Mouse (Mus musculus) frontal cortex, postnatal 36 days (tissue): Measurements from ENCODE around the gene Shkbp1.
A peak's percentile ranks its signal among the peaks of the same experiment; 100 is the strongest.

ENCODE experiments used
- DNase-seq, 2 experiments: peaks; one replicate each; pipeline ENCODE4 v3.0.0; 2022; ENCODE audit warnings: low spot score in 2 of 2

The Shkbp1 gene

DNA sequence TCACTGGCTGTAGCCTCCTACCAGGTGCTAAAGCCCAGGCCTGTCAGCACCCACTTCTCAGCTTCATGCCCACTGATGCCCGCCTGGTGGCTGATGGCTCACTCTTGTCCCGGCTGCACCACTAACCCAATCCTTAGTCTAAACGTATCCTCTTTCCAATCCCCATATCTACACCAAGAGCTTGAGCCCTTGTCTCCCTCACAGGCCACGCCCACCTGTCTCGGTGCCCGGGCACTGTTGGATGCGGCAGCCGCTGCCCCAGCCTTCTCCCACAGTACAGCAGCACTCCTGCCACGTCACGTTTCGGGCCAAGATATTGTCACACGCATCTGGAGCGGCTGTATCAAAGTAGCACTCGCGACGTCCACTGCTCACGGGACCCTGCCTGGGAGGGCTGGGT, 45.5 kb downstream of the Shkbp1 start:
- DNase-seq, result no peak

DNA sequence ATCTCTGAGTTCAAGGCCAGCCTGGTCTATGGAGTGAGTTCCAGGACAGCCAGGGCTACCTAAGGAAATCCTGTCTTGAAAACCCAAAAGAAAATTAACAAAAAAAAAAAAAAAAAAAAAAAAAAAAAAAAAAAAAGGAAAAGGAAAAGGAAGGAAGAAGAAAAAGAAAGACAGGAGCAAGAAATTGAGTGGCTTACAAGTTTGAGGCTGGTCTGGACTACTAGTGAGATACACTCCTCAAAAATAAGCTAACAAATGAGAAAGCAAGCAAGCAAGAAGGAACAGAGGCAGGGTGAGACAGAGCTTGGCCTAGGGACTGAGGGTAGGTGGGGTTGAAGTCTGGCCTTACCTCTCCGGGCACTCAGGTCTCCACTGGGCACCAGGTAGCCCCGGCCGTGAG, 46.0 kb downstream of the Shkbp1 start:
- DNase-seq, result no peak

DNA sequence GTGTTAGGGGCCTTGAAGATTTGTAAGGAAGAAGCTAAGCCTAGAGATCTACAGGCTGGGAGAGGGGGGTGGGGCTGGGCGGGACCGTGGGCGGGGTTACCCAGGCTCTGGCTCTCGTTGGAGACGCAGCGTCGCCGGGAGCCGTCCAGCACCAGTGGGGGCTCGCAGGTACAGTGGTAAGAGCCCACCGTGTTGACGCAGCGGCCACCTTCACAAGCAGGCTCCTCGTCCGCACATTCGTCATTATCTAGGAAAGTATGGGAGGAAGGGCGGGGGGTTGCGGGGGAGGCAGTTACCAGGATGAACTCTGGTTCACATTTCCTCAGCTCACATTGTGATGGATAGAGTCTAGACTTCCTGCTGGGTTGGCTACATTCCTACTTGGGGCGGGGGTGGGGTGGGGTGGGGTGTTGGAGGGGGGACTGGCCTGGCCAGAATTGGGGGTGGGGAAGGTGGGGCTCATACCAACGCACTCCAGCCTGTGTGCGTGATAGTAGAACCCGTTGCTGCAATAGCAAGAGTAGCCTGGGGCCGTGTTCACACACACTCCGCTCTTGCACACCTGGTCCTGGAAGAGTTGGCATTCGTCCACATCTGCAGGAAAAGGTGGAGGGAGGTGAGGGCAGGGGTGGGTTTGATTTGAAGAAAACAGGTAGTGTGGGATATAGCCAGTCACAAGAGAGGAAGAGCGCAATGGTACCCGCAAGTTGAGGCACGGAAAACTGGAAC, 46.8 kb downstream of the Shkbp1 start:
- DNase-seq, result no peak

DNA sequence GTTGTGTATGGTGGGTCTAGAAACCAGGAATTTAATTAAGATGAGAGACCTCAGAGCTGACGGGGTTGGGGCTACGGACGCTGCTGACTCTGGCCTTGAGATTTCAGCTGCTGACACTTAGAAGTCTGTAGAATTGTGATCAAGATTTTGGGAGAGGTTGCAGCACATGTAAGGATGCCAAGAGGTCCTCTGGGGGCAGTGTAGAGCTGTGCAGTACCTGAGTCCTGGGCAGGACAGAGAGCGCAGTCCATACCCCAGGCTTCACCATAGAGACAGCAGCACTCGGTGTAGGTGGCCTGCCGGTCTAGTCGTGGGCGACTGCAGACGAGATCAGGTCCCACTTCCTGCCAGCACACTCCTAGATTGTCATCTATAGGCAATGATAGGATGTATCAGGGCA, 48.3 kb downstream of the Shkbp1 start:
- DNase-seq, result no peak

DNA sequence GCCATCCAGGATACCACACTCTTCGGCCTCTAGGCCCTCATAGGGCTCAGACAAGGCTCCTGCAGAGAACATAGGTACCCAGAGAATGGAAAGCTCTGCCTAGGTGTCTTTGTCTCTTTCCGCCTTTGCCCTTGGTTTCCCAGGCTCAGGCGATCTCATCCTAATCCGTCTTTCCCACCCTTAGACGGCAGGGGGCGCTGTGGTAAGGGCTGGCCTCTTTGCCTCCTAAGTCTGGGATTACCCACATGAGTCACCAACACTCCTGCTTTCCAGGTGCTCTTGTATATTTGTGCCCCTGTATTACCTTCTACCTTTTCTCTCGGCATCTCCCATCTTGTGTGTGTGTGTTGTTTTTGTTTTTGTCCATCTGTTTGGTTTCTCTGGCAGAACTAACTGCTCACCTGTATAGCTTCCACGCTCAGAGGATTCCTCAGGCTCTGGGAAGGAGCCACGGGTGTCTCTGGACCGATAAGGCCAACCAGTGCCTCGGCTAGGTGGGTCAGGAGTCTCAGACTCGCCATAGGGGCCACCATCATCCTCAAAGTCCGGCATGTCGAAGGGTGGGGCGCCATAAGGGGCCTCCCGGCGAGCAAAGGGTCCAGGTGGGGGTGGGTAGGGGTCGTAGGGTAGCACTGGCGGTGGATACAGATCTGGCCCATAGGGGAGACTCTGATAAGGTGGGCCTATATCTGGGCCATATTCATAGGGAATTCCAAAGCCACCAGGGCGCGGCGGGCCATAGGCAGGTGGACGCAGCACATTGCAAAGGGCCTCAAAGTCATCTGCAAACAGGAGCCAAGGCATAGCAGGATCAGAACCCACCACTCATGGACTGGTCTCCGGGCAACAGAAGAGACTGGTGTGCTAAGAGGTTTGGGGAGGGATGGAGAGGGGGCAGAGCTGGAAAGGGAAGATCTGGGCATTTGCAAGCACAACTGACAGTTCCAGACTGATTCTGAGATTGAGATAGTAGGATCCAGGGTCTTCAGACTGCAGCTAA, 49.4 kb downstream of the Shkbp1 start:
- DNase-seq, result no peak

DNA sequence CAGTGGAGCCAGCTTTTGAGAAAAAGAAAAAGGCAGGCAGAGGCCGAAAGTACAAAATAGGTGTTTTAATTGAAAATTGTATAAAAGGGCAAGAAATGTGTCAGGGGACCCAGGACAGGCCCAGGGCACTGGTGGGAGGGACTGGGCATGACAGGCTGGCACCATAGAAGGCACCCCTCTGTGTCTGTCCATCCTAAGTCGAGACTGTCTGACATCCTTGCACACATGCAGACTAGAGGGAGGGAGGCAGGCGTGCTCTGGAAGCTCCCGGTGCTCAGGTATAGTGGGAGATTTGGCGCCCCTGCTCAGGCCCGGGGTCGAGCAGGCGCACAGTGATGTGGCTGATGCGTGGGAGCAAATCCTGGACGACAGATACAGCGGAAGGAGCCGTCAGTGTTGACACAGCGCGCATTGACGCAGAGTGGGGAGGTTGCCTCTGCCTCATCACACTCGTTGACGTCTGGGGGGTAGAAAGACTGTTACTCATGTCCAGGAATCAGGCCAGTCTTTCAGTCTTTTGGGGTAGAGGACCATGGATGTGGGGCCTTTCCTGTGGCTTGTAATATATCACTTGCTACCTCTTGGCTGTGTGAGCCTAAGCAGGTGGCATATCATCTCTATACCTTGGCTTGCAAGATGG, 50.6 kb downstream of the Shkbp1 start:
- DNase-seq, result no peak

DNA sequence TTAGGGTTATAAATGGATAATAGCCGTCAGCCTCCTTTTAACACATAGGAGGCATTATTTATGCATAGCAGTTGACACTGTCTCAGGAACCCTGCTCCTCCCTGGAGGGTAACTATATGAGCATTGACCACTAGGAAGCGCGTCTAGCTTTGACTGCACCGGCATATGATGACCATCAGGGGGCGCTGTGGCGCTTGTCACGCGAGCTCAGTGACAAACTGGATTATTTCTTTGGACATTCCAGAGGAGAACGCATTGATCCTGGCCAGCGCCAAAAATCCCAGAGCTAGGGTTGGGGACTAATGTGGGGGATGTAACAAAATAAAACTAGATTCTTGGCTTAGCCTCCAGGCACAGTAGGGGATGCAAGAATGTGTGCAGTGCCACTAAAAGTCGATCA, 53.6 kb downstream of the Shkbp1 start:
- DNase-seq, result peak; percentile 58 to 78

DNA sequence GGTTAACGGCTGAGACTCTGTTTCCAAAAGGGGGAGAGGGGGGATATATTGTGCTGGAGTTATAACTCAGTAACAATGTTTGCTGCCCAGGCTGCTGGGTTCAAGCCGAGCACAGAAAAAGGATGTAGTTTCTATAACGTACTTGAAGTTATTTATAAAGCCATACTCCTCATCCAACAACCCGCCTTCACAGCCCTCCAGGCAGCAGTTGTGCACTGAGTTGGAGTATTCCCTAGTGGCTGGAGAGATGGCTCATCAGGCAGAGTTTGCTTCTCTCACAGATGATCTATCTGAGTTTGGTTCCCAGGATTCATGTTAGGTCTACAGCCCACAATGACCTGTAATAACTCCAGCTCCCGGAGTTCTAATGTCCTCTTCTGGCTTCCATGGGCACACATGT, 55.0 kb downstream of the Shkbp1 start:
- DNase-seq, result no peak

DNA sequence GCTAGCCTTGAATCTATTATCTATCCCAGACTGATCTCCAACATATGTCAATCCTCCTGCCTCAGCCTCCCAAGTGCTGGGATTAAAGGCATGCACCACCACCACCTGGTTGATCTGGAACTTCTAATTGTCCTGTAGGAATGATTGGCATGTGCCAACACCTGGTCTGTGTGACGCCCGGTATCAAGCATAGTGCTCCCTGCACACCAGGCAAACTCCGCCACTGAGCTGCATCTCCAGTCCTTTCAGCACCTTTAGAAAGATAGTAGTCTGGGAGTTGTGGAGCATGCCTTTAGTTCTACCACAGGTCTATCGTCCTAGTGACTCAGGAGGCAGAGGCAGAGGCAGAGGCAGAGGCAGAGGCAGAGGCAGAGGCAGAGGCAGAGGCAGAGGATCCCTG, 55.5 kb downstream of the Shkbp1 start:
- no peak for DNase-seq

DNA sequence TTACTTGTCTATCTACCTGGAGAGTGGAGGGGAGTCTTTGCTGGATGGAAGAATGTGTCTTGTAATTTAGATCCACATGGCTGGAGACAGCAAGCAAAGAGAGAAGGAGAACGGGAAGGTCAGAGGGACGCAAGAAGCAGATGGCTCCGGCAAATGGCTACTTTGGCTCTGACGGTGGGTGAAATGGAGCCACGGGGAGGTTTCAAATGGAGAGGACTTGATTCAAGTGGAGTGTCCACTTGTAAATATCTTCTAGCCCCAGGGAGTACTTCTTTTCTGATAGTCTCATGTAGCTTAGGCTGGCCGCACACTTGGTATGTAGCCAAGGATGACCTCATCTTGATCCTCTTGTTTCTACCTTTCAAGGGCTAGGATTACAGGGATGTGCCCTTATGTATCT, 57.0 kb downstream of the Shkbp1 start:
- no peak for DNase-seq

DNA sequence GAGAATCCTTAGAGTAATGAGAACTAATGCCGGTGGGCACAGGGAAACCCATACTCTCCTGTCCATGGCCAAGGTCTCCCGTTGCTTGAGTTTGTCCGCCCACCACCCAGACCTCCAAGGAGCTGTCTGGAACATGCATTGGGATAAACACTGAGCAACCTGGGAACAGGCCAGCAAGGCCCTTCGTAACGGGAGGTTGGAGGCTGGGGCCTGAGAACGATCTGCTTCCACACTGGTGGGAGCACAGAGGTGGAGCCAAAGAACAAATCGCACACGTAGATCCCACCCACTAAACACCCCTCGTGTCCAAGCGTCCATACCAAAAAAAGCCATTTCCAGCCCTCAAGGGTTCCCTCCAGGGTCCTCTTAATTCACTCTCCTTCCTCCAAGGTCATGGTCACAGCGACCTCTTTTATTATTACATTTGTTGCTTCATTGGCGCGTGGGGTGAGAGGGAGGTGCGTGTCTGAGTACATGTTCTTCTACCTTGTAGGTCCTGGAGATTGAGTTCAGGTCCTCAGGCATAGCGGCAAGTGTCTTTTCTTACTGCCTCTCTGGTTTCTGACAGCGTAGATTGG, 57.7 kb downstream of the Shkbp1 start:
- DNase-seq, result no peak

DNA sequence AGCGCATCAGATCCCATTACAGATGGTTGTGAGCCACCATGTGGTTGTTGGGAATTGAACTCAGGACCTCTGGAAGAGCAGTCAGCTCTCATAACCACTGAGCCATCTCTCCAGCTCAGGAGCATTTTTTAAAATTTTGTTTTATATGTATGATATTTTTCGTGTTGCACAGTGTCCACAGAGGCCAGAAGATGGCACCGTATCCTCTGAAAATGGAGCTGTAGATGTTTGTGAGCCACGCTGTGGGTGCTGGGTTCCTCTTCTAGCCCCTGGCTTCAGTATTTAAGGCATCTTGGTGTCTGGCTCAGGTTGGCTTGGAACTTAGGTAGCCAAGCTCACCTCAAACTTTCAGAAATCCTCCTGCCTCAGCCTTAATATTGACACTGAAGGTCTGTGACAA, 59.3 kb downstream of the Shkbp1 start:
- no peak for DNase-seq

DNA sequence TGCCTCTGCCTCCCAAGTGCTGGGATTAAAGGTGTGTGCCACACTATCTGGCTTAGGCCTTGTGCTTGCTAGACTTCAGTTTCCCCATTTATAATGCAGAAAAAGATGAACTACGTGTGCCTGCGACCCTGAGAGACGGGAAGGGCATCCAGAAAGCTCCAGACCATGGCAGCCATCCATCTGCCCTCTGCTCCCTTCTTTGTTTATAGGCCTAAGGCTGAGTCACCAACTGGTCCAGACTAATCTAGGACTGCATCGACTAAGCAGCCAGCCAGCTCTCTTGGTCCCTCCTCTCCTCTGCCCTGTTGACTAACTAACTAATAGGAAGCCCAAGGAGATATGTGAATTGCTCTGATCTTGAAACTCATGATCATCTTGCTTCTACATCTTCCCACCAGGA, 59.9 kb downstream of the Shkbp1 start:
- no peak for DNase-seq
